Mouse (Mus musculus) stomach, postnatal 0 days (tissue): ENCODE data around the gene Aqp9. TPM values are rescaled to one million over a fixed set of nuclear protein-coding genes. Genes with fewer than 3 reads are reported as not detected.

Source experiments
- ATAC-seq: fragments of 200-750 bp; cut with Nextera tagmentation; 2 replicates; pipeline ENCODE4 v1.8.0; 2017; ENCODE audit not compliant: low FRiP score, low TSS enrichment
- DNase-seq: peaks from one replicate; pipeline ENCODE4 v3.0.0-alpha.2; 2016; ENCODE audit warnings: low spot score
- H3K27ac ChIP-seq: fragments of 300-500 bp; sonication (generic); replicated peaks from 2 replicates; pipeline ENCODE4 v1.5.1; 2014; ENCODE audit warnings: mild to moderate bottlenecking, control low read depth
- H3K27me3 ChIP-seq: fragments of 300-500 bp; sonication (generic); 2 replicates; pipeline ENCODE4 v1.6.1; 2014; ENCODE audit warnings: low read length; ENCODE audit not compliant: control insufficient read depth, insufficient read depth
- H3K36me3 ChIP-seq: fragments of 300-500 bp; sonication (generic); 2 replicates; pipeline ENCODE4 v1.6.1; 2014; ENCODE audit warnings: low read length, mixed read lengths; ENCODE audit not compliant: control insufficient read depth, insufficient read depth
- H3K4me1 ChIP-seq: fragments of 300-500 bp; sonication (generic); replicated peaks from 2 replicates; pipeline ENCODE4 v1.6.1; 2014; ENCODE audit warnings: antibody characterized with exemption; ENCODE audit not compliant: control insufficient read depth, insufficient read depth
- H3K4me2 ChIP-seq: fragments of 300-500 bp; sonication (generic); replicated peaks from 2 replicates; pipeline ENCODE4 v1.6.1; 2014; ENCODE audit warnings: low read depth, mild to moderate bottlenecking, control low read depth, moderate library complexity
- H3K4me3 ChIP-seq: fragments of 300-500 bp; sonication (generic); 2 replicates; pipeline ENCODE4 v1.5.1; 2014; ENCODE audit warnings: low read depth, low read length, control low read depth
- H3K9ac ChIP-seq: fragments of 300-500 bp; sonication (generic); 2 replicates; pipeline ENCODE4 v1.6.1; 2014; ENCODE audit warnings: mild to moderate bottlenecking, low read length, control low read depth, mixed read lengths
- H3K9me3 ChIP-seq: fragments of 300-500 bp; sonication (generic); 2 replicates; pipeline ENCODE4 v1.6.1; 2016; ENCODE audit warnings: low read length; ENCODE audit not compliant: control insufficient read depth
- CTCF ChIP-seq: IDR thresholded peaks from 2 replicates; pipeline ENCODE4 v1.5.1; 2016; ENCODE audit warnings: antibody characterized with exemption, low read depth, mild to moderate bottlenecking, moderate library complexity
- EP300 ChIP-seq: optimal IDR thresholded peaks from 2 replicates; pipeline ENCODE3; 2016; ENCODE audit warnings: antibody characterized with exemption
- WGBS: fragments of 180-500 bp; shearing (Covaris S2); extraction: QIAGEN DNeasy Blood & Tissue Kit; methylation state at CpG from one replicate; pipeline ENCODE4 v1.1.7; 2014; 5-methylcytosine and 5-hydroxymethylcytosine counted together
- polyA plus RNA-seq: library from polyadenylated mRNA; unstranded; fragments of >200 nt; fragmentation: Nextera tagmentation; extraction: Ambion mirVana; gene quantifications from 2 replicates; pipeline ENCODE4 v1.2.1, GENCODE M21; 2015

The Aqp9 gene
- polyA plus RNA-seq, 1 experiment from 2014 or later = 2.1 TPM

GRCm38 (mm10) chr9:71155399-71156005 lies 13.0 kb downstream of the Aqp9 start:
- no peaks in the 10 kb centered on the region for H3K9me3 ChIP-seq
- H3K4me2 ChIP-seq = no peak overlapping the region
- TF ChIP-seq CTCF = no peak
- TF ChIP-seq EP300 = no peak
- no peaks in the 10 kb centered on the region for H3K36me3 ChIP-seq
- H3K4me3 ChIP-seq = no peak overlapping the region
- no peak for ATAC-seq
- no peaks in the 10 kb centered on the region for H3K27me3 ChIP-seq
- H3K4me1 ChIP-seq = no peaks in the 10 kb centered on the region
- no peak overlapping the region for H3K27ac ChIP-seq
- no peak overlapping the region for H3K9ac ChIP-seq
- WGBS = 75% methylated on average over 7 of the region's 7 CpGs
- no peak for DNase-seq

DNA sequence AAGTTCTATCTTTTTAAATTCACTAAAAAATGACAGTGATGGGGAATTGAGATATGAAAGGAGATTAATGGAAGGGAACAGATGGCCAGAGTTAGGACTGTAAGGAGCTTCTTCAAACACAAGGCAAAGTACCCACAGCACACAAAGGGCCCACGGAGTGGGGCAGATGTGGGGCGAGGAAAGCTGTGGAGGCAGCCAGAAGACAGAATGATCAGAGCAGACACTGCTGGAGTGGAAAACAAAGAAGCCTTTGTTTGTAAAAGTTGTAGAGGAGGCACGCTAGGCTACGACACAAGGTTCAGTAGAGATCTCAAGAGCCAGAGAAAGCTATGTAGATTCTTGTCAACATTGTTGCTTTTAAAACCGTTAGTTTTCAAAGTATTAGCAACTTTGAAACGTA lies 17.1 kb downstream of the Aqp9 start:
- no peaks in the 10 kb centered on the region for H3K36me3 ChIP-seq
- no peak for ATAC-seq
- H3K4me3 ChIP-seq = no peak overlapping the region
- no peaks in the 10 kb centered on the region for H3K27me3 ChIP-seq
- 65% methylated on average over 6 of the region's 6 CpGs for WGBS
- no peak for DNase-seq
- TF ChIP-seq EP300 = no peak
- no peak for TF ChIP-seq CTCF
- no peaks in the 10 kb centered on the region for H3K4me1 ChIP-seq
- H3K9ac ChIP-seq = no peak overlapping the region
- H3K27ac ChIP-seq = no peak overlapping the region
- H3K9me3 ChIP-seq = no peaks in the 10 kb centered on the region
- H3K4me2 ChIP-seq = no peak overlapping the region

GRCm38 (mm10) chr9:71150175-71150574 lies 18.3 kb downstream of the Aqp9 start:
- no peak overlapping the region for H3K4me3 ChIP-seq
- no peaks in the 10 kb centered on the region for H3K9me3 ChIP-seq
- H3K27ac ChIP-seq = no peak overlapping the region
- H3K9ac ChIP-seq = no peak overlapping the region
- TF ChIP-seq CTCF (no peak), EP300 (no peak)
- no peaks in the 10 kb centered on the region for H3K4me1 ChIP-seq
- ATAC-seq = no peak
- no peaks in the 10 kb centered on the region for H3K36me3 ChIP-seq
- DNase-seq = no peak
- WGBS = 64% methylated on average over 4 of the region's 4 CpGs
- H3K4me2 ChIP-seq = no peak overlapping the region
- H3K27me3 ChIP-seq = no peaks in the 10 kb centered on the region

DNA sequence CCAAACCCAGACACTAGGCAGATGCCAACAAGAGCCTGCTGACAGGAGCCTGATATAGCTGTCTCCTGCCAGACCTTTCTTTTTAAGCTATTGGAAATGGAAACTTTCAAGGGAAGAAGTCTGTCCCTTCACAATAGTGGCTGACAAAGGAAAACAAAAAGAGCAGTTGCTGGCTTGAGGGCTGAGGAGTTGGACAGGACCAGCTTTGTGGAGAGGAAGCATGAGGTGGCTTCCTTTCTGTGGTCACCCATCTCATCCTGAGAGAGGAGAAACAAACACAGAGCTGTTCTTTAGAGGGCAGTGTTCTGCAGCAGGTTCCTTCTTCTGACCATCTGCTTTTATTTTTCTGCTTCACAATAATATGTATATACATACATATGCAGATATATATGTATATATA lies 19.6 kb downstream of the Aqp9 start:
- H3K27me3 ChIP-seq = no peaks in the 10 kb centered on the region
- H3K4me1 ChIP-seq = no peaks in the 10 kb centered on the region
- no peak overlapping the region for H3K27ac ChIP-seq
- no peak overlapping the region for H3K9ac ChIP-seq
- TF ChIP-seq CTCF = no peak
- TF ChIP-seq EP300 = no peak
- ATAC-seq (no peak), DNase-seq (no peak)
- no peaks in the 10 kb centered on the region for H3K36me3 ChIP-seq
- H3K4me3 ChIP-seq = no peak overlapping the region
- H3K4me2 ChIP-seq = no peak overlapping the region
- no peaks in the 10 kb centered on the region for H3K9me3 ChIP-seq

DNA sequence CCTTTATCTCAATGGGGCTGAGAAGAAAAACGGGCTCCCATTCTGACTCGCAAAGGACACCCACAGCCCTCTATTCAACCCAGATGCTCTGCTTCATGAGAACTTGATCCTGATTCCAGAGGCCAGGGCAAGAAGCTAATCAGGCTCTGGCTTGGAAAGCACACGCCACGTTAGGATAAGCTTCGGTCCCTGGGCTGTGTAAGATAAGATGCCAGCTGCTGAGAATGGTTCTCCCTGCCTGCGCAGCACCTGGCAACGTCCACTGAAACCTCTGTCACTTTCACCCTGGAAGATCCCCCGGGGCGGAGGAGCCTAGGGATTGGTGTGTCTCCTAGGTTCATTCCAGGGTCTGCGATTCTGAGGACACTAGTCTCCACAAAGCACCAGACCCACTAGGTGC lies 22.3 kb downstream of the Aqp9 start:
- Histone ChIP-seq H3K9ac (no peak overlapping the region), H3K27me3 (no peaks in the 10 kb centered on the region), H3K4me3 (no peak overlapping the region), H3K36me3 (no peaks in the 10 kb centered on the region), H3K4me2 (no peak overlapping the region), H3K4me1 (no peaks in the 10 kb centered on the region), H3K9me3 (no peaks in the 10 kb centered on the region), H3K27ac (no peak overlapping the region)
- ATAC-seq (no peak), DNase-seq (no peak)
- 80% methylated on average over 10 of the region's 10 CpGs for WGBS
- TF ChIP-seq EP300 (no peak), CTCF (no peak)

DNA sequence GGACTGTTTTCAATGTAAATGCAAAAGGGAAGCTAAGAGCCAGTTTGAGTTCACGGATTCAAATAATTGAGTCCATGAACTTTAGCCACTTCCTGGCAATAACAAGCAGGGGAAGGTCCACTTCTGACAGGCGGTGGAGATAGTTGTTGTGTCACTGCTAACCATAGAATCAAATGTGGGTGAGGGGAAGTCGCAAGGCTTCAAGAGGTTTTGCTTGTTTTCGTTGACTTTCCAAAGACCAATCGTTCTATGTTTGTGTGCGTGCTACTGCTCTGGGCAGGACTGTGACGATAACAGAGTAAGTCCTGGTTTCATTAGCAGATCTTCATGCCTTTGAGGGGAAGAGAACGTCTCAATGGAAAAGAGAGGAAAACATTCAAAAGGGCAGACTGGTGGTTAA lies 28.3 kb downstream of the Aqp9 start:
- Histone ChIP-seq H3K9me3 (no peaks in the 10 kb centered on the region), H3K27ac (no peak overlapping the region), H3K4me1 (no peaks in the 10 kb centered on the region), H3K9ac (no peak overlapping the region), H3K36me3 (no peaks in the 10 kb centered on the region), H3K27me3 (no peaks in the 10 kb centered on the region), H3K4me2 (0 out of 2 replicates have a peak overlapping the region, but pooled peaks have one; percentile 1), H3K4me3 (no peak overlapping the region)
- no peak for DNase-seq
- ATAC-seq = no peak
- TF ChIP-seq EP300 = no peak
- WGBS = 56% methylated on average over 8 of the region's 8 CpGs
